Mouse (Mus musculus): ENCODE results near the gene Mrpl50. TPM values are rescaled to one million over a fixed set of nuclear protein-coding genes. Genes with fewer than 3 reads are reported as not detected.

Gene Mrpl50
- polyA plus RNA-seq, 1 experiment from 2014 or later = 81.0 TPM

DNA sequence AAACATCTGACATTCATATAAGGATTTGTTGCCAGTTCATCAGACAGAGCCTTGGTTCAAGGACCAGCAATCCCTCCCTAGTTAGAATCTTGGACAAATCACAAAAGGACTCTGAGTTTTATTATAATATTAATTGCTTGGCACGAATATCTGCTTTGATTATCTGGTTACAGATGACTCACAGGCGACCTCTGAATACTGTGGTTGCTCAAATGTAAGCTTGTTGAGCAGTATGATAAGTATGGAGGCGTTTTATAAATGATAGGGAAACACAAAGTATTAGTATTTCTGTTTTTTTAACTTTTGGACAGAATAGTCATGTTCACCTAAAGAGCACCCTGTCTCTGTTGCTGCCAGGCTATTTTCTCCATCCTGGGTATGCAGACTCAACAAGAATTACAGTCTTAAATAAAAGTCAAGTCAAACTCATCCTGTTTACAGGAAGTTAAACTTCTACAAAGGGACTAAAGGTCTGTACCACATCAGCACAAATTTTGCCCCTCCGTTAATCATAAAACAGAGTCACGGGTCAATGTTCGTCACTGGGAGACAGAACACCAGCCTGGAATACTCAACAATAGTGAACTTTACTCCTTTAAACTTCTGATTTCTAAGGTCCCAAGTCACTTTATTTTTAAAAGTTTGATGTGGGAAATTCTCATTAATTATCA, 26.1 kb upstream of the Mrpl50 start:
- H3K36me3 ChIP-seq (ENCODE audit: control insufficient read depth, insufficient read depth, low read length) = no peaks in the 10 kb centered on the region
- no peaks in the 10 kb centered on the region for H3K9me3 ChIP-seq (replicated peaks; ENCODE audit: control insufficient read depth, low read length)
- H3K4me3 ChIP-seq (ENCODE audit: low read depth, low read length) = no peak overlapping the region
- H3K4me1 ChIP-seq (ENCODE audit: control insufficient read depth, insufficient read depth, low read length) = no peaks in the 10 kb centered on the region
- ATAC-seq (no peak), DNase-seq (ENCODE audit: low spot score) (no peak)
- H3K27ac ChIP-seq (ENCODE audit: low read depth, low read length) = no peak overlapping the region
- WGBS = 77% methylated on average over 6 of the region's 6 CpGs
- no peak overlapping the region for H3K9ac ChIP-seq (ENCODE audit: low read length)
- H3K27me3 ChIP-seq (replicated peaks; ENCODE audit: control insufficient read depth, insufficient read depth, low read length) = no peaks in the 10 kb centered on the region
- no peak overlapping the region for H3K4me2 ChIP-seq (ENCODE audit: low read length)

GRCm38 (mm10) chr4:49546026-49546425, 25.1 kb upstream of the Mrpl50 start:
- no peaks in the 10 kb centered on the region for H3K9me3 ChIP-seq (replicated peaks; ENCODE audit: control insufficient read depth, low read length)
- no peak overlapping the region for H3K9ac ChIP-seq (ENCODE audit: low read length)
- no peak overlapping the region for H3K4me3 ChIP-seq (ENCODE audit: low read depth, low read length)
- no peaks in the 10 kb centered on the region for H3K4me1 ChIP-seq (ENCODE audit: control insufficient read depth, insufficient read depth, low read length)
- no peaks in the 10 kb centered on the region for H3K36me3 ChIP-seq (ENCODE audit: control insufficient read depth, insufficient read depth, low read length)
- WGBS = 89% methylated on average over 2 of the region's 2 CpGs
- no peak for ATAC-seq
- no peaks in the 10 kb centered on the region for H3K27me3 ChIP-seq (replicated peaks; ENCODE audit: control insufficient read depth, insufficient read depth, low read length)
- no peak overlapping the region for H3K27ac ChIP-seq (ENCODE audit: low read depth, low read length)
- H3K4me2 ChIP-seq (ENCODE audit: low read length) = no peak overlapping the region
- DNase-seq (ENCODE audit: low spot score) = no peak

DNA sequence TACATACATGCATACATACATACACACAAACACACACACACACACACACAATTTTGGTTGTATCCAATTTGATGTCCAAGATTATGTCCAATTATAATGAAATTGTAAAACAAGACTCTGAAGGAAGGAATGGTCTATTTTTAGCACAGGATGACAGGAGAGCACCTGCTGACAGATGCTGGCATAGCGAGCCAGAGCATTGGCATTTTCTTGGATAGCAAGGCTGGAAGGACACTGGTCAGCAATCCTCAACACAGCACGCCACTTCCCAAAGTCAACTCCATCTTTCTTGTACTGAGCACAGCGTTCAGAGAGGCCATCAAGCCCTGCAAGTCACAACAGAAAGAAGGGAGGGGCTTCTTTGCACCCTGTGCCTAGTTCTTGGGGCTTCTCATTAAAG, 20.1 kb upstream of the Mrpl50 start:
- Histone ChIP-seq H3K27me3 (replicated peaks; ENCODE audit: control insufficient read depth, insufficient read depth, low read length) (no peaks in the 10 kb centered on the region), H3K27ac (ENCODE audit: low read depth, low read length) (no peak overlapping the region), H3K4me1 (ENCODE audit: control insufficient read depth, insufficient read depth, low read length) (no peaks in the 10 kb centered on the region), H3K4me3 (ENCODE audit: low read depth, low read length) (no peak overlapping the region), H3K9ac (ENCODE audit: low read length) (no peak overlapping the region), H3K9me3 (replicated peaks; ENCODE audit: control insufficient read depth, low read length) (no peaks in the 10 kb centered on the region), H3K36me3 (ENCODE audit: control insufficient read depth, insufficient read depth, low read length) (no peaks in the 10 kb centered on the region), H3K4me2 (ENCODE audit: low read length) (no peak overlapping the region)
- DNase-seq (ENCODE audit: low spot score) = no peak
- no peak for ATAC-seq
- WGBS = 78% methylated on average over 3 of the region's 3 CpGs

- Histone ChIP-seq H3K36me3 (ENCODE audit: control insufficient read depth, insufficient read depth, low read length) (no peaks in the 10 kb centered on the region), H3K27me3 (replicated peaks; ENCODE audit: control insufficient read depth, insufficient read depth, low read length) (no peaks in the 10 kb centered on the region), H3K4me2 (ENCODE audit: low read length) (no peak overlapping the region), H3K27ac (ENCODE audit: low read depth, low read length) (no peak overlapping the region), H3K9ac (ENCODE audit: low read length) (no peak overlapping the region), H3K4me3 (ENCODE audit: low read depth, low read length) (no peak overlapping the region), H3K9me3 (replicated peaks; ENCODE audit: control insufficient read depth, low read length) (no peaks in the 10 kb centered on the region), H3K4me1 (ENCODE audit: control insufficient read depth, insufficient read depth, low read length) (no peaks in the 10 kb centered on the region)
- ATAC-seq = no peak
- DNase-seq (ENCODE audit: low spot score) = peak; percentile 20
- WGBS = 56% methylated on average over 6 of the region's 6 CpGs
Measured at GRCm38 (mm10) chr4:49539665-49540064, 18.8 kb upstream of the Mrpl50 start.

- Histone ChIP-seq H3K27me3 (replicated peaks; ENCODE audit: control insufficient read depth, insufficient read depth, low read length) (no peaks in the 10 kb centered on the region), H3K36me3 (ENCODE audit: control insufficient read depth, insufficient read depth, low read length) (peaks cover 6% of the 10 kb centered on the region; the same call in 1 of the 2 replicates), H3K4me1 (ENCODE audit: control insufficient read depth, insufficient read depth, low read length) (no peaks in the 10 kb centered on the region), H3K9me3 (replicated peaks; ENCODE audit: control insufficient read depth, low read length) (no peaks in the 10 kb centered on the region), H3K4me3 (ENCODE audit: low read depth, low read length) (no peak overlapping the region), H3K9ac (ENCODE audit: low read length) (no peak overlapping the region), H3K27ac (ENCODE audit: low read depth, low read length) (no peak overlapping the region), H3K4me2 (ENCODE audit: low read length) (no peak overlapping the region)
- DNase-seq (ENCODE audit: low spot score) = no peak
- no peak for ATAC-seq
- WGBS = 84% methylated on average over 4 of the region's 4 CpGs
Measured at GRCm38 (mm10) chr4:49536671-49537070, 15.8 kb upstream of the Mrpl50 start.

- H3K9me3 ChIP-seq (replicated peaks; ENCODE audit: control insufficient read depth, low read length) = no peaks in the 10 kb centered on the region
Measured at GRCm38 (mm10) chr4:49535675-49536294, 14.9 kb upstream of the Mrpl50 start.

GRCm38 (mm10) chr4:49535036-49535435, 14.1 kb upstream of the Mrpl50 start:
- H3K4me2 ChIP-seq (ENCODE audit: low read length) = no peak overlapping the region
- DNase-seq (ENCODE audit: low spot score) = no peak
- 82% methylated on average over 3 of the region's 3 CpGs for WGBS

More at GRCm38 (mm10) chr4:49535675-49536294, 14.9 kb upstream of the Mrpl50 start:
- WGBS = 94% methylated on average over 4 of the region's 4 CpGs
- Histone ChIP-seq H3K9ac (ENCODE audit: low read length) (no peak overlapping the region), H3K27me3 (replicated peaks; ENCODE audit: control insufficient read depth, insufficient read depth, low read length) (no peaks in the 10 kb centered on the region), H3K36me3 (ENCODE audit: control insufficient read depth, insufficient read depth, low read length) (peaks cover 10% of the 10 kb centered on the region), H3K27ac (ENCODE audit: low read depth, low read length) (no peak overlapping the region), H3K4me1 (ENCODE audit: control insufficient read depth, insufficient read depth, low read length) (no peaks in the 10 kb centered on the region), H3K4me2 (ENCODE audit: low read length) (no peak overlapping the region), H3K4me3 (ENCODE audit: low read depth, low read length) (no peak overlapping the region)
- DNase-seq (ENCODE audit: low spot score) = no peak
- ATAC-seq = no peak

GRCm38 (mm10) chr4:49522576-49522975, 1.7 kb upstream of the Mrpl50 start:
- Histone ChIP-seq H3K27me3 (replicated peaks; ENCODE audit: control insufficient read depth, insufficient read depth, low read length) (no peaks in the 10 kb centered on the region), H3K4me2 (ENCODE audit: low read length) (peak overlapping the region; percentile 71), H3K4me3 (ENCODE audit: low read depth, low read length) (no peak overlapping the region), H3K27ac (ENCODE audit: low read depth, low read length) (no peak overlapping the region), H3K36me3 (ENCODE audit: control insufficient read depth, insufficient read depth, low read length) (peaks cover 12% of the 10 kb centered on the region; the same call in 1 of the 2 replicates), H3K9ac (ENCODE audit: low read length) (no peak overlapping the region), H3K4me1 (ENCODE audit: control insufficient read depth, insufficient read depth, low read length) (peaks cover 12% of the 10 kb centered on the region), H3K9me3 (replicated peaks; ENCODE audit: control insufficient read depth, low read length) (no peaks in the 10 kb centered on the region)
- ATAC-seq = no peak
- peak; percentile 52 for DNase-seq (ENCODE audit: low spot score)
- WGBS = 54% methylated on average over 9 of the region's 9 CpGs

More at GRCm38 (mm10) chr4:49535036-49535435, 14.1 kb upstream of the Mrpl50 start:
- Histone ChIP-seq H3K36me3 (ENCODE audit: control insufficient read depth, insufficient read depth, low read length) (peaks cover 17% of the 10 kb centered on the region), H3K27me3 (replicated peaks; ENCODE audit: control insufficient read depth, insufficient read depth, low read length) (no peaks in the 10 kb centered on the region), H3K9me3 (replicated peaks; ENCODE audit: control insufficient read depth, low read length) (no peaks in the 10 kb centered on the region; the same call in 1 of the 2 replicates), H3K9ac (ENCODE audit: low read length) (no peak overlapping the region), H3K4me3 (ENCODE audit: low read depth, low read length) (no peak overlapping the region), H3K27ac (ENCODE audit: low read depth, low read length) (no peak overlapping the region), H3K4me1 (ENCODE audit: control insufficient read depth, insufficient read depth, low read length) (no peaks in the 10 kb centered on the region)
- ATAC-seq = no peak

DNA sequence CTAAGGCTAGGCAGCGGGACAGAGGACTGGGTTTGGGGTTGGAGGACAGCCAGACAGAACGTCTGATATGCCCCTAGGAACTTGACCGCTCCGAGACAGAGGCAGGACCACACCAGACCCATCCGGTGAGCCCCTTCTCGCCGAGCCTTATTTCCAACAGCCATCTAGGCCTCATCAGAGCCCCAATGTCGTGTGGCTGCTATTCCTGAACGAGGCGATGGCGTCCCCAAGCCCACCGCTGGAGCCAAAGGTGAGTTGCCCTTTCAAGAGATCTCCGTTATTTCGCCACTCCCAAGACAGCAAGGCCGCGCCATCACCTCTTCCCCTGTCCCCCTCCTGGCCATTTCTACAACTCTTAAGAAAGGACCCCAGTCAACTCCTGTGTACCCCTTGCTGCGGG, 453 bp upstream of the Mrpl50 start:
- no peak for DNase-seq (ENCODE audit: low spot score)
- Histone ChIP-seq H3K9ac (ENCODE audit: low read length) (peak overlapping the region; percentile 74), H3K36me3 (ENCODE audit: control insufficient read depth, insufficient read depth, low read length) (peaks cover 12% of the 10 kb centered on the region; the same call in 1 of the 2 replicates), H3K4me2 (ENCODE audit: low read length) (peak overlapping the region; percentile 71), H3K27ac (ENCODE audit: low read depth, low read length) (no peak overlapping the region; the same call in 1 of the 2 replicates), H3K4me1 (ENCODE audit: control insufficient read depth, insufficient read depth, low read length) (peaks cover 12% of the 10 kb centered on the region), H3K27me3 (replicated peaks; ENCODE audit: control insufficient read depth, insufficient read depth, low read length) (no peaks in the 10 kb centered on the region), H3K9me3 (replicated peaks; ENCODE audit: control insufficient read depth, low read length) (no peaks in the 10 kb centered on the region), H3K4me3 (ENCODE audit: low read depth, low read length) (peak overlapping the region; percentile 60)
- WGBS = 1% methylated on average over 17 of the region's 17 CpGs
- peak; percentile 71 for ATAC-seq
